Mouse (Mus musculus): Measurements from ENCODE around the gene Ldhd.

Ldhd gene

GRCm38 (mm10) chr8:111594951-111595350 is 35.2 kb downstream of the Ldhd start:
- no peak for DNase-seq (ENCODE audit: low read depth, low spot score)

GRCm38 (mm10) chr8:111594044-111594840 is 35.9 kb downstream of the Ldhd start:
- DNase-seq (ENCODE audit: low read depth, low spot score), result no peak

- no peak for DNase-seq (ENCODE audit: low read depth, low spot score)
Measured at GRCm38 (mm10) chr8:111592390-111592910, 37.7 kb downstream of the Ldhd start.

- no peak for DNase-seq (ENCODE audit: low read depth, low spot score)
Measured at GRCm38 (mm10) chr8:111591176-111591575, 39.0 kb downstream of the Ldhd start.

GRCm38 (mm10) chr8:111590214-111590613 is 40.0 kb downstream of the Ldhd start:
- no peak for DNase-seq (ENCODE audit: low read depth, low spot score)

GRCm38 (mm10) chr8:111588336-111588735 is 41.8 kb downstream of the Ldhd start:
- DNase-seq (ENCODE audit: low read depth, low spot score), result no peak

GRCm38 (mm10) chr8:111587545-111588094 is 42.6 kb downstream of the Ldhd start:
- no peak for DNase-seq (ENCODE audit: low read depth, low spot score)

- no peak for DNase-seq (ENCODE audit: low read depth, low spot score)
Measured at GRCm38 (mm10) chr8:111584946-111585345, 45.2 kb downstream of the Ldhd start.

GRCm38 (mm10) chr8:111582386-111582785 is 47.8 kb downstream of the Ldhd start:
- DNase-seq (ENCODE audit: low read depth, low spot score), result no peak

GRCm38 (mm10) chr8:111580306-111580705 is 49.9 kb downstream of the Ldhd start:
- no peak for DNase-seq (ENCODE audit: low read depth, low spot score)

GRCm38 (mm10) chr8:111579318-111579717 is 50.9 kb downstream of the Ldhd start:
- no peak for DNase-seq (ENCODE audit: low read depth, low spot score)

GRCm38 (mm10) chr8:111577880-111578533 is 52.2 kb downstream of the Ldhd start:
- DNase-seq (ENCODE audit: low read depth, low spot score), result no peak

- DNase-seq (ENCODE audit: low read depth, low spot score), result no peak
Measured at GRCm38 (mm10) chr8:111576501-111576900, 53.7 kb downstream of the Ldhd start.

GRCm38 (mm10) chr8:111575492-111575891 is 54.7 kb downstream of the Ldhd start:
- DNase-seq (ENCODE audit: low read depth, low spot score), result no peak

GRCm38 (mm10) chr8:111574016-111574415 is 56.2 kb downstream of the Ldhd start:
- no peak for DNase-seq (ENCODE audit: low read depth, low spot score)

All from embryo, embryonic 11.5 days (tissue).